Mouse (Mus musculus): ENCODE results near the gene Tent5b. TPM values are rescaled to one million over a fixed set of nuclear protein-coding genes. Genes with fewer than 3 reads are reported as not detected.
"Not testable (repeated sequence)": the region's sequence is repeated elsewhere in the genome, so short reads cannot be mapped to it uniquely, and the experiment has no call there.

Gene Tent5b
- polyA plus RNA-seq, 1 experiment from 2014 or later: 2.8 TPM

DNA sequence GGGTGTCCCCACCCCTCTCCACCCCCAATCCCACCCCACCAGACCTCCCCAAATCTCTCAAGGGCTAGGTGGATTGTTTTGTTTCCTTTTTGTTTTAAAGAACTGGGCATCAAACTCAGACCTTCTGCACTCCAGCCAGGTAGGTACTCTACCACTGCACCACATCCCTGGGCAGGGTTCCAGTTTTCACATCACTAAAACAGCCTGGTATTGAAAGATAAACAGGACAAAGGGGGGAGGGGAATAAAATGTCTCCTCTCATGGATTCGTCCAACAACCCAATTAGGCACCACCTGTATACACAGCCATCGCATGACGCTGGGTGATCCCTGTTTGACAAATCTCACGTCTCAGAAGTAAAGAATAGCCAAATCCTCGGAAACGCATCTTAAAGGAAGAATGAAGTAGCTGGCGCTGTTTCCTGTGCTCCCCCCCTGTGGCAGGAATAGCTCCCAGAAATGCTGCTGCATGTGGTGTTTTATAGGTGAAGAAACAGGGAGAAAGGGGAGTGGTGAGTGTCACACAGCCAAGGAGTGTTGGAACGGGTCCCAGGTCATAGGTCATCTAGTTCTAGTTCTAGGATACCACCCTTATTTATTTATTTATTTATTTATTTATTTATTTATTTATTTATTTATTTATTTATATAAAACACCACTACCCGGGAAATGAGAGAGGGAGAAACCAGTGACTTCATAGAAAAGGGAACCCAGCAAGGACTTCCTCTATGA is 25.0 kb downstream of the Tent5b start:
- 61% methylated on average over 9 of the region's 9 CpGs for WGBS

DNA sequence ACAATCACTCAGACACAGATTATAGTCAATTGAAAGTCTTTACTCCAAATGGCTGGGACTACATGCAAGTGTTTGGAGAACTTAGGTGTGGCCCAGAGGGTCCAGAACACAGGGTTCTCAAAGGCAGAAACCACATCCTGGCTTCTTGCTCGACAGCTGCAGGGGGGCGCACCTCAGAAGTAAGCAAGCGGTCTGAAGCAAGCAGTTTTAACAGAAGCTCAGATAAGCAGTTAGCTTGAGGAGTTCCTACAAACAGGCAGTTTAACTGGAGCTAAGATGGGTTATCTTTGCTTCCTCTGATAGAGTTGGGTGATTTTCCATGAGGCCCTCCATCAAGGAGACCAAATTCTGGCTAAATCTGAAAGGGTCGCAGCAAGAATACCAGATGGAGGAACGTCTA is 26.6 kb downstream of the Tent5b start:
- TF ChIP-seq CTCF (IDR thresholded peaks at IDR 0.05; ENCODE audit: low read depth): no peak
- Histone ChIP-seq H3K4me2 (ENCODE audit: low read length) (no peak overlapping the region), H3K9me3 (replicated peaks; ENCODE audit: low read length) (no peaks in the 10 kb centered on the region), H3K4me3 (replicated peaks; ENCODE audit: low read depth, low read length) (no peak overlapping the region), H3K27ac (no peak overlapping the region), H3K4me1 (replicated peaks; ENCODE audit: insufficient read depth, low read length) (no peaks in the 10 kb centered on the region), H3K9ac (ENCODE audit: low read depth, low read length) (no peak overlapping the region), H3K36me3 (ENCODE audit: insufficient read depth, low read length) (no peaks in the 10 kb centered on the region), H3K27me3 (ENCODE audit: insufficient read depth, low read length) (peaks cover 3% of the 10 kb centered on the region; the same call in 1 of the 2 replicates)
- ATAC-seq (replicated peaks; ENCODE audit: low FRiP score, low read depth): no peak
- whole genome bisulfite sequencing: 73% methylated on average over 5 of the region's 5 CpGs
- DNase-seq (ENCODE audit: low spot score): no peak

More for the DNA sequence above, 25.0 kb downstream of the Tent5b start:
- DNase-seq (ENCODE audit: low spot score) (no peak), ATAC-seq (replicated peaks; ENCODE audit: low FRiP score, low read depth) (no peak)
- Histone ChIP-seq H3K4me1 (replicated peaks; ENCODE audit: insufficient read depth, low read length) (no peaks in the 10 kb centered on the region), H3K27ac (no peak overlapping the region), H3K36me3 (ENCODE audit: insufficient read depth, low read length) (no peaks in the 10 kb centered on the region), H3K27me3 (ENCODE audit: insufficient read depth, low read length) (peaks cover 10% of the 10 kb centered on the region; the same call in 1 of the 2 replicates), H3K9ac (ENCODE audit: low read depth, low read length) (no peak overlapping the region), H3K4me2 (ENCODE audit: low read length) (no peak overlapping the region), H3K4me3 (replicated peaks; ENCODE audit: low read depth, low read length) (no peak overlapping the region), H3K9me3 (replicated peaks; ENCODE audit: low read length) (no peaks in the 10 kb centered on the region)
- no peak for TF ChIP-seq CTCF (IDR thresholded peaks at IDR 0.05; ENCODE audit: low read depth)

DNA sequence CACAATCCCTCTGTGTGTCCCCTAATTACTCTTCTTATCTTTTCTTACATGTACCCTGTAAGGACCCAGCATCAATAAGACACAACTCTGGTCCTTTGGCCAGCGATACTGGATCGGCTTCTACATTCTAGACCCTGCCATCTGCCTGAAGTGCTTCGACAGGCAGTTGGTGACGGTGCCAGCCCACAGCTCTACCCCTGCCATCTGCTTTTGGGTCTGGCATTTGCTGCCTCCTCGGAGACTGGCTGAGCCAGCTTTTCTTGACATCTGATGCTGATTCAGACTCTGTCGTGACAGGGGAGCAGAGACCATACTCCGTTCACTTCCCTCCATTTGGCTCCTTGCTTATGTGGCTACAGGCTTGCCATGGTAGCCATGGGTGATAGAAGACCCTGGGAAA is 29.1 kb downstream of the Tent5b start:
- H3K9me3 ChIP-seq (replicated peaks; ENCODE audit: low read length): no peaks in the 10 kb centered on the region
- no peaks in the 10 kb centered on the region; the same call in 1 of the 2 replicates for H3K27me3 ChIP-seq (ENCODE audit: insufficient read depth, low read length)
- 78% methylated on average over 7 of the region's 7 CpGs for WGBS
- H3K4me2 ChIP-seq (ENCODE audit: low read length): no peak overlapping the region
- H3K4me3 ChIP-seq (replicated peaks; ENCODE audit: low read depth, low read length): no peak overlapping the region
- ATAC-seq (replicated peaks; ENCODE audit: low FRiP score, low read depth) (no peak), DNase-seq (ENCODE audit: low spot score) (no peak)
- no peaks in the 10 kb centered on the region for H3K36me3 ChIP-seq (ENCODE audit: insufficient read depth, low read length)
- H3K4me1 ChIP-seq (replicated peaks; ENCODE audit: insufficient read depth, low read length): no peaks in the 10 kb centered on the region
- TF ChIP-seq CTCF (IDR thresholded peaks at IDR 0.05; ENCODE audit: low read depth): no peak
- no peak overlapping the region for H3K27ac ChIP-seq
- no peak overlapping the region for H3K9ac ChIP-seq (ENCODE audit: low read depth, low read length)

DNA sequence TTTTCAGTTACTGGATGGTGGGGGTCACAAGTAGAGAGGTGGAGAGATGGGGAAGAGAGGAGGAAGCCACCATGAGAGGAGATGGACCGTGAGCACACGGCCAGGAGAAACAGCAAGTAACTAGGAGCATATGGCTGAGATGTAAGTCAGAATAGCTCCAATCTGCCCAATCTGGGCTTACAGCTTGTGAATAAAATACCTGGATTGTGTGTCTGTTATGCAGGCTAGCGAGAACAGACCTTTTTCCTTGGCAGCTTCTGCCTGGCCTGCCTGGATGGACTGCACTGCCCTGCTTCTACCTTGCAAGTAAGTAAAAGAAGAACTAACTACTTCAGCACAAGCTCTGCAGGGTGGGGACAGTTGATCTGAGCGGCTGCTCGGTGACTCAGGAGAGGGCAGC is 31.1 kb downstream of the Tent5b start:
- WGBS: 75% methylated on average over 5 of the region's 5 CpGs
- ATAC-seq (replicated peaks; ENCODE audit: low FRiP score, low read depth) (no peak), DNase-seq (ENCODE audit: low spot score) (no peak)
- H3K9me3 ChIP-seq (replicated peaks; ENCODE audit: low read length): no peaks in the 10 kb centered on the region
- no peak overlapping the region for H3K27ac ChIP-seq
- no peaks in the 10 kb centered on the region; the same call in 1 of the 2 replicates for H3K27me3 ChIP-seq (ENCODE audit: insufficient read depth, low read length)
- H3K4me1 ChIP-seq (replicated peaks; ENCODE audit: insufficient read depth, low read length): no peaks in the 10 kb centered on the region
- H3K36me3 ChIP-seq (ENCODE audit: insufficient read depth, low read length): no peaks in the 10 kb centered on the region
- no peak overlapping the region for H3K4me2 ChIP-seq (ENCODE audit: low read length)
- TF ChIP-seq CTCF (IDR thresholded peaks at IDR 0.05; ENCODE audit: low read depth): no peak
- no peak overlapping the region for H3K9ac ChIP-seq (ENCODE audit: low read depth, low read length)
- no peak overlapping the region for H3K4me3 ChIP-seq (replicated peaks; ENCODE audit: low read depth, low read length)

DNA sequence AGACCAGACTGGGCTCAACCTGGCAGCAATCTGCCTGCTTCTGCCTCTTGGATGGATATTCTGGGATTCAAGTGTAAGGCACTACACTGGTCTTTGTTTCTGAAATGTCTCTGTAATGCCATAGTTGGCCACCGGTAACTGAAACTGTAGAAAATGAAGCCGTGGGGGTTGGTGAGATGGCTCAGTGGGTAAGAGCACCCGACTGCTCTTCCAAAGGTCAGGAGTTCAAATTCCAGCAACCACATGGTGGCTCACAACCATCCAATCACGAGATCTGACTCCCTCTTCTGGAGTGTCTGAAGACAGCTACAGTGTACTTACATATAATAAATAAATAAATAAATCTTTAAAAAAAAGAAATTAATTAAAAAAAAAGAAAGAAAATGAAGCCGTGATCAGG is 32.6 kb downstream of the Tent5b start:
- H3K9me3 ChIP-seq (replicated peaks; ENCODE audit: low read length); H3K9ac ChIP-seq (ENCODE audit: low read depth, low read length); H3K4me1 ChIP-seq (replicated peaks; ENCODE audit: insufficient read depth, low read length); H3K27me3 ChIP-seq (ENCODE audit: insufficient read depth, low read length); H3K4me2 ChIP-seq (ENCODE audit: low read length); H3K36me3 ChIP-seq (ENCODE audit: insufficient read depth, low read length); H3K27ac ChIP-seq; DNase-seq (ENCODE audit: low spot score); H3K4me3 ChIP-seq (replicated peaks; ENCODE audit: low read depth, low read length): not testable (repeated sequence)
- peak; percentile 42; the same call in 1 of the 2 replicates for ATAC-seq (replicated peaks; ENCODE audit: low FRiP score, low read depth)
- 34% methylated on average over 4 of the region's 5 CpGs for WGBS

DNA sequence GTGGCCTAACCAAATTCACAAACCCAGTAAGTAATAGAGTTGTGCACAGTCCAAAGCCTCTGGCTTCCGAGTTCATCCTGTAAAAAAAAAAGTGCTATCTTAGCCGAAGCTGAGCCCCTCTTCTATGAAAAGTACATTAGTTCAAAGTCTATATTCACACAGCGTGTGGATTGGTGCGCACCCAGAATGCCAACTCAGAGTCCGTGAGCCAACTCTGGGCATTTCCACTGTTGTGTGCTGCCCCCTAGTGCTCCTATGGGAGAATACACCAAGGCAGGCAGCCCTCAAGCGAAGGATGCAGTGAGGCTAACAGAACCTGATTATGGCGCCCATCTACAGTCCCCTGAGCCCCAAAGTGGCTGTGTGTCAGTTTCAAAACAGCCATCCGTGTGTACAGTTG is 33.0 kb downstream of the Tent5b start:
- Histone ChIP-seq H3K27ac (no peak overlapping the region), H3K4me1 (replicated peaks; ENCODE audit: insufficient read depth, low read length) (no peaks in the 10 kb centered on the region), H3K36me3 (ENCODE audit: insufficient read depth, low read length) (no peaks in the 10 kb centered on the region), H3K27me3 (ENCODE audit: insufficient read depth, low read length) (no peaks in the 10 kb centered on the region), H3K9me3 (replicated peaks; ENCODE audit: low read length) (no peaks in the 10 kb centered on the region), H3K9ac (ENCODE audit: low read depth, low read length) (no peak overlapping the region), H3K4me2 (ENCODE audit: low read length) (no peak overlapping the region), H3K4me3 (replicated peaks; ENCODE audit: low read depth, low read length) (no peak overlapping the region)
- 12% methylated on average over 8 of the region's 8 CpGs for WGBS
- TF ChIP-seq CTCF (IDR thresholded peaks at IDR 0.05; ENCODE audit: low read depth): peak; percentile 92
- peak; percentile 70 for ATAC-seq (replicated peaks; ENCODE audit: low FRiP score, low read depth)
- DNase-seq (ENCODE audit: low spot score): peak; percentile 73
